Mouse (Mus musculus) thymus, adult 2 months (tissue): ENCODE results near the gene Slx1b. TPM values are rescaled to one million over a fixed set of nuclear protein-coding genes. Genes with fewer than 3 reads are reported as not detected.
A peak's percentile ranks its signal among the peaks of the same experiment; 100 is the strongest.

Experiments
- DNase-seq: peaks from one replicate; pipeline ENCODE4 v3.0.0; 2021
- H3K27ac ChIP-seq: fragments of 200-500 bp; 2 replicates; pipeline ENCODE4 v1.5.1; 2012; ENCODE audit warnings: low read length, control low read depth; ENCODE audit not compliant: control insufficient read depth, insufficient read depth
- H3K27me3 ChIP-seq: fragments of 200-500 bp; 2 replicates; pipeline ENCODE4 v1.6.1; 2012; ENCODE audit warnings: mild to moderate bottlenecking, low read length, moderate library complexity, mixed read lengths; ENCODE audit not compliant: control insufficient read depth, insufficient read depth
- H3K36me3 ChIP-seq: fragments of 200-500 bp; 2 replicates; pipeline ENCODE4 v1.6.1; 2012; ENCODE audit warnings: mild to moderate bottlenecking, low read length, moderate library complexity; ENCODE audit not compliant: control insufficient read depth, insufficient read depth
- H3K4me1 ChIP-seq: fragments of 200-500 bp; replicated peaks from 2 replicates; pipeline ENCODE4 v1.6.1; 2012; ENCODE audit warnings: low read length; ENCODE audit not compliant: control insufficient read depth, insufficient read depth
- H3K4me3 ChIP-seq: fragments of 200-500 bp; 2 replicates; pipeline ENCODE4 v1.5.1; 2012; ENCODE audit warnings: mild to moderate bottlenecking, low read length, control low read depth, moderate library complexity; ENCODE audit not compliant: control insufficient read depth, insufficient read depth
- CTCF ChIP-seq: fragments of 200-500 bp; IDR thresholded peaks from 2 replicates; pipeline ENCODE4 v1.5.1; 2012; ENCODE audit warnings: mild to moderate bottlenecking, control low read depth, low read length, moderate library complexity, borderline replicate concordance; ENCODE audit not compliant: control insufficient read depth, poor library complexity, insufficient read depth; ENCODE audit errors: extremely low read depth
- POLR2A ChIP-seq: fragments of 200-500 bp; IDR thresholded peaks from 2 replicates; pipeline ENCODE4 v1.6.1; 2012; ENCODE audit warnings: mild to moderate bottlenecking, low read length, control low read depth, moderate library complexity; ENCODE audit not compliant: control insufficient read depth, poor library complexity, insufficient read depth; ENCODE audit errors: extremely low read depth
- WGBS: fragments of 180-500 bp; shearing (Covaris S2); methylation state at CpG from one replicate; pipeline ENCODE4 v1.1.7; 2018; 5-methylcytosine and 5-hydroxymethylcytosine counted together
- polyA plus RNA-seq: library from polyadenylated mRNA; depleted of rRNA; stranded (reverse); fragments of >200 nt; gene quantifications from 2 replicates; pipeline ENCODE4 v1.2.3, GENCODE M21; 2012; rRNA removed

Slx1b gene
- 34.6 and 36.7 TPM in 2 replicates for polyA plus RNA-seq

DNA sequence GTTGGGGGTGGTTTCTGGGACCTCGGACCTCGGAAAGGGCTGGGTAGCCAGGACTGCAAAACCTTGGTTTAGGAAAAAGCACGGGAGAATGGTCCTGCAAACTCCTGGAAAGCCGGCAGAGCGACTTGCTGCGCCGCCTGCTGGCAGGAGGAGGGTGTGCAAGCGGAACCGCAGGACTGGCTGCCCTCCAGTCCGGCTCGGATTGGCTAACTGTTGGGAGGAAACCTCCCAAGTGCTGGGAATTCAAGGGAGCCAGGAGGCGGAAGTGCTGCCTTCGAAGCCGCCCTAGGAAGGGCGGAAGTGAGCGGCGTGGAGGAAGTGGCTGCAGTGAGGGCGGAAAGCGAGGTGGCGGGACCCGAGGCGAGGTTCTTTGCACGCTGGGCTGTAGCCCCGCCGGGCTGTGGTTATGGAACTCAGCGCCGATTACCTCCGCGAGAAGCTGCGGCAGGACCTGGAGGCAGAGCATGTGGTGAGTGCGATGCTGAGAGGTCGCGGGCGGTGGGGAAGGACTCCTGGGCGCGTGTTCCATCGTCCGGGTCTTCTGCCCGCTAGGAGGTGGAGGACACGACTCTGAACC lies at the start of gene Slx1b:
Gene Slx1b, minus strand, starts transcription at position 154 of the 577 bp plus-strand sequence.
- Histone ChIP-seq H3K4me3 (peak within 1 kb of the TSS; percentile 93), H3K27me3 (no peaks in the 10 kb centered on the region), H3K36me3 (peaks cover 21% of the 10 kb centered on the region), H3K4me1 (peaks cover 27% of the 10 kb centered on the region), H3K27ac (peak within 1 kb of the TSS; percentile 81)
- under 1% methylated on average over 40 of the region's 40 CpGs for WGBS
- peak; percentile 89 for DNase-seq
- TF ChIP-seq POLR2A (peak; percentile 62), CTCF (peak; percentile 93; the same call in 1 of the 2 replicates)

- H3K4me1 ChIP-seq: no peaks in the 10 kb centered on the region
- DNase-seq: no peak
- no peaks in the 10 kb centered on the region for H3K27me3 ChIP-seq
- TF ChIP-seq POLR2A (no peak), CTCF (no peak)
- no peak overlapping the region for H3K4me3 ChIP-seq
- H3K36me3 ChIP-seq: no peaks in the 10 kb centered on the region
- no peak overlapping the region for H3K27ac ChIP-seq
- WGBS: 95% methylated on average over 13 of the region's 13 CpGs
Measured at GRCm38 (mm10) chr7:126741964-126742482, 46.4 kb upstream of the Slx1b start.

GRCm38 (mm10) chr7:126741452-126741851 lies 45.9 kb upstream of the Slx1b start:
- WGBS: 97% methylated on average over 5 of the region's 5 CpGs

DNA sequence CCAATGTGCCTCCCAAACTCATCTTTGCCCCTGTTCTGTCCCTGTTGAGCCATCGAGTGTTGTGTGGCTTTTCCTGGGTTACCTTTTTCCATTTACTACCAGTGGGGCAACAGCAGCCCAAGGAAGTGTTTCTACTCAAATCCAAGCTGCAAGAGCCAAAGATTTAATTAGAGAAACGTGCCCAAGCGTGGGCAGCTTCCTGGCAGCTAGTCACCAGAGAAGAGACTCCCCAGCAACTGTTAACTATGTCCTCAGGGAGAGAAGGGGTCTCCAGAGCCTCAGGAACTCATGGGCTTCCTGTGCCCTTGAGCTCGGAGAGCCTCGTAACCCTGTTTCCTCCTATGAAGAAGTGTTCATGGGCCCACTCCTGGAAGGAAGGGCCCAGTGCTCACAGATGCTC lies 45.4 kb upstream of the Slx1b start:
- TF ChIP-seq CTCF (no peak), POLR2A (no peak)
- Histone ChIP-seq H3K27ac (no peak overlapping the region), H3K27me3 (no peaks in the 10 kb centered on the region), H3K36me3 (no peaks in the 10 kb centered on the region), H3K4me3 (no peak overlapping the region), H3K4me1 (no peaks in the 10 kb centered on the region)
- no peak for DNase-seq
- 85% methylated on average over 5 of the region's 5 CpGs for WGBS

More at GRCm38 (mm10) chr7:126741452-126741851, 45.9 kb upstream of the Slx1b start:
- TF ChIP-seq POLR2A (no peak), CTCF (no peak)
- Histone ChIP-seq H3K27ac (no peak overlapping the region), H3K27me3 (no peaks in the 10 kb centered on the region), H3K36me3 (no peaks in the 10 kb centered on the region), H3K4me3 (no peak overlapping the region), H3K4me1 (no peaks in the 10 kb centered on the region)
- DNase-seq: no peak

GRCm38 (mm10) chr7:126740132-126740735 lies 44.6 kb upstream of the Slx1b start:
- 93% methylated on average over 13 of the region's 13 CpGs for WGBS
- Histone ChIP-seq H3K4me1 (no peaks in the 10 kb centered on the region), H3K36me3 (no peaks in the 10 kb centered on the region), H3K27ac (no peak overlapping the region), H3K4me3 (no peak overlapping the region), H3K27me3 (no peaks in the 10 kb centered on the region)
- no peak for TF ChIP-seq POLR2A
- no peak for TF ChIP-seq CTCF
- DNase-seq: no peak

GRCm38 (mm10) chr7:126739551-126739950 lies 44.0 kb upstream of the Slx1b start:
- H3K4me1 ChIP-seq: no peaks in the 10 kb centered on the region
- H3K27me3 ChIP-seq: no peaks in the 10 kb centered on the region
- no peak overlapping the region for H3K27ac ChIP-seq
- DNase-seq: no peak
- 92% methylated on average over 17 of the region's 17 CpGs for WGBS
- TF ChIP-seq POLR2A (no peak), CTCF (no peak)
- no peaks in the 10 kb centered on the region for H3K36me3 ChIP-seq
- H3K4me3 ChIP-seq: no peak overlapping the region
